Mouse (Mus musculus) left cerebral cortex, adult 2 months (tissue): ENCODE results near the gene Tmem104. TPM values are rescaled to one million over a fixed set of nuclear protein-coding genes. Genes with fewer than 3 reads are reported as not detected.

Experiments
- DNase-seq, 2 experiments: peaks; one replicate each; pipeline ENCODE4 v3.0.0; 2021 to 2022; ENCODE audit warnings: low spot score in 2 of 2, mixed read lengths in 1 of 2; ENCODE audit errors: extremely low spot score in 1 of 2
- H3K27ac ChIP-seq: fragments of 200-600 bp; 2 replicates; pipeline ENCODE4 v1.8.1; 2022
- H3K4me3 ChIP-seq: fragments of 200-600 bp; 2 replicates; pipeline ENCODE4 v1.8.1; 2022
- CTCF ChIP-seq: fragments of 200-600 bp; IDR thresholded peaks from 2 replicates; pipeline ENCODE4 v1.8.1; 2022; ENCODE audit warnings: antibody characterized with exemption, mild to moderate bottlenecking, moderate library complexity
- intact Hi-C: fragments of 180-260 bp; cut with DNase I; formaldehyde crosslinking; loops from one replicate; pipeline ENCODE4 v1.15.1; 2025
- total RNA-seq, 2 experiments: library from RNA; stranded (reverse); gene quantifications; 2 replicates each; pipeline ENCODE4 v1.2.3; 2021

Tmem104 gene
- total RNA-seq, 2 experiments from 2014 or later: 16.2 to 16.8 TPM

GRCm38 (mm10) chr11:115282295-115282694, 95.0 kb downstream of the Tmem104 start:
- no peak for TF ChIP-seq CTCF
- no peak overlapping the region for H3K4me3 ChIP-seq
- intact Hi-C loops: no loop called here
- no peak for DNase-seq
- H3K27ac ChIP-seq: peak overlapping the region; percentile 72

GRCm38 (mm10) chr11:115282723-115283485, 95.6 kb downstream of the Tmem104 start:
- intact Hi-C loops: no loop called here
- Histone ChIP-seq H3K4me3 (no peak overlapping the region), H3K27ac (peak overlapping the region; percentile 72)
- no peak for TF ChIP-seq CTCF
- DNase-seq: peak in 1 of 2 experiments; percentile 16

- no peak for TF ChIP-seq CTCF
- peak in 1 of 2 experiments; percentile 12 for DNase-seq
- intact Hi-C loops: no loop called here
- peak overlapping the region; percentile 63 for H3K27ac ChIP-seq
- no peak overlapping the region for H3K4me3 ChIP-seq
Measured at GRCm38 (mm10) chr11:115283486-115283765, 96.1 kb downstream of the Tmem104 start.

- DNase-seq: no peak
- TF ChIP-seq CTCF: no peak
- intact Hi-C loops: no loop called here
- no peak overlapping the region for H3K27ac ChIP-seq
- H3K4me3 ChIP-seq: no peak overlapping the region
Measured at GRCm38 (mm10) chr11:115283891-115284620, 96.8 kb downstream of the Tmem104 start.

GRCm38 (mm10) chr11:115285282-115285681, 98.0 kb downstream of the Tmem104 start:
- H3K27ac ChIP-seq: no peak overlapping the region
- intact Hi-C loops: no loop called here
- H3K4me3 ChIP-seq: no peak overlapping the region
- no peak for DNase-seq
- no peak for TF ChIP-seq CTCF

- intact Hi-C loops: no loop called here
- DNase-seq: no peak
- no peak for TF ChIP-seq CTCF
Measured at GRCm38 (mm10) chr11:115286201-115286993, 99.1 kb downstream of the Tmem104 start.

GRCm38 (mm10) chr11:115287386-115287785, 100.1 kb downstream of the Tmem104 start:
- intact Hi-C loops: no loop called here
- no peak for TF ChIP-seq CTCF
- H3K27ac ChIP-seq: no peak overlapping the region; the same call in 1 of the 2 replicates
- H3K4me3 ChIP-seq: no peak overlapping the region
- peak in 1 of 2 experiments; percentile 12 for DNase-seq

More at GRCm38 (mm10) chr11:115286201-115286993, 99.1 kb downstream of the Tmem104 start:
- H3K4me3 ChIP-seq: no peak overlapping the region
- H3K27ac ChIP-seq: peak overlapping the region; percentile 48

GRCm38 (mm10) chr11:115288305-115288704, 101.0 kb downstream of the Tmem104 start:
- no peak for TF ChIP-seq CTCF
- no peak overlapping the region for H3K27ac ChIP-seq
- intact Hi-C loops: no loop called here
- DNase-seq: no peak
- no peak overlapping the region for H3K4me3 ChIP-seq

GRCm38 (mm10) chr11:115289885-115290284, 102.6 kb downstream of the Tmem104 start:
- Histone ChIP-seq H3K4me3 (no peak overlapping the region), H3K27ac (no peak overlapping the region)
- no peak for TF ChIP-seq CTCF
- DNase-seq: no peak
- intact Hi-C loops: no loop called here

GRCm38 (mm10) chr11:115290314-115290713, 103.0 kb downstream of the Tmem104 start:
- H3K27ac ChIP-seq: no peak overlapping the region
- no peak for TF ChIP-seq CTCF
- H3K4me3 ChIP-seq: no peak overlapping the region
- DNase-seq: no peak
- intact Hi-C loops: no loop called here

GRCm38 (mm10) chr11:115290919-115291318, 103.6 kb downstream of the Tmem104 start:
- DNase-seq: peak in 1 of 2 experiments; percentile 16
- TF ChIP-seq CTCF: no peak
- intact Hi-C loops: no loop called here
- no peak overlapping the region for H3K27ac ChIP-seq
- H3K4me3 ChIP-seq: no peak overlapping the region

GRCm38 (mm10) chr11:115291503-115291902, 104.2 kb downstream of the Tmem104 start:
- H3K27ac ChIP-seq: no peak overlapping the region
- no peak overlapping the region for H3K4me3 ChIP-seq
- DNase-seq: no peak
- intact Hi-C loops: no loop called here
- TF ChIP-seq CTCF: no peak
